Mouse (Mus musculus): ENCODE data around the gene Abca4. TPM values are rescaled to one million over a fixed set of nuclear protein-coding genes. Genes with fewer than 3 reads are reported as not detected.

Gene Abca4
- polyA plus RNA-seq, 1 experiment = 2.2 TPM

DNA sequence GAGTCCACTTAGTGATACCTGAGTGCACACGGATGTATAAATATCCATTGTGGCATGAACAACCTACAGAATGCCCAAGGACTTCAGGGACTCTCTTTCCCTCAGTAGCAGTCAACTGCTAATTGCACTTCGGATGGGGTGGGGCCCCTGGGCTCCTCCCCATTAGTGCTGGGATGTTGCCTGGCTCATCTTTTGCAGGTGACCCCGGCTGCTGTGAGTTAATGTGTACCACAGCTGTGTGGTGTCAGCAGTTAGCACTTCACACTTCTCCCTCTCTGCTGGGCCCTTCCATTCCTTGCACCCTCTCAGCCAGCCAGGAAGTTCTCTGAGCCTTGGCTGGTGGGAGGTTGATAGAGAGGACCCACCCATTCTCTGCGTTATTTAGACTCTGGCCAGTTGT, 65.2 kb downstream of the Abca4 start:
- no peak for DNase-seq (ENCODE audit: low read depth)

DNA sequence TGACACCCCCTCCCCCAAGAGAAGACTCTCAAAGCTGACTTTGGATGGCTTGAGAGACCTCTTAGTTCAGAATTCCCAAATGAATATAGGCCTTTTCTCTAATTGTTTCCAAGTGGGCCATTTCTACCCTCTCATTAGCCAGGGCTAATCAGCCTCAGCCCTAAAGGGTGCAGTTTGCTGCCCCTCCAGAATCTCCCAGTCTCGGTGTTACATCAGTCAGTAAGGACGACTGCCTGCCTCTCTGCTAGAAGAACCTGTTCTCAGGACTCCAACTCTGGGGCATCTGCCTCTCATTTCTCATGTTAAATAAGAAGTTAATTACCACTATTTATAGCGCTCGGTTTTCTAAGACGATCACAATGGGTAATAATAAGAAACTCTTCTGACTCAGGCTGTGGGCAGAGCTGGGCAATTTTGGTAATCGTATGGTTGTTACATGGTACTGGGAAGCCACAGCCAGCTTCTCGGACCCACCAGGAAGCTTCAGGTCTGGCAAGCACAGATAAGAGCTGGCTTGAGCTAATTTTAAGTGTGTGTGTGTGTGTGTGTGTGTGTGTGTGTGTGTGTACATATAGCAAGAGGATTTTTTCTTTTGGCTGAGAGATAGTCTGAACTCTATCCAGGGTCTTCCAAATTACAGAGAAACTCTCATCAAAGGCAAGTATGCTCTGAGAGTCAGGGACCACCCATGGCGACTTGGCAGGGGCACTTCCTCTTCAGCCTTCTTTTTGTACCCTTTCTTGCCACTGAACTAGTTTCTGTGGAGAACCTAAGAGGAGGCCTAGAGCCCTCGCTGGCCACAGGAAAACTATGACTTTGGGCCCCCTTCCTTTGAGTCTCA, 67.1 kb downstream of the Abca4 start:
- DNase-seq (ENCODE audit: low read depth) = no peak

DNA sequence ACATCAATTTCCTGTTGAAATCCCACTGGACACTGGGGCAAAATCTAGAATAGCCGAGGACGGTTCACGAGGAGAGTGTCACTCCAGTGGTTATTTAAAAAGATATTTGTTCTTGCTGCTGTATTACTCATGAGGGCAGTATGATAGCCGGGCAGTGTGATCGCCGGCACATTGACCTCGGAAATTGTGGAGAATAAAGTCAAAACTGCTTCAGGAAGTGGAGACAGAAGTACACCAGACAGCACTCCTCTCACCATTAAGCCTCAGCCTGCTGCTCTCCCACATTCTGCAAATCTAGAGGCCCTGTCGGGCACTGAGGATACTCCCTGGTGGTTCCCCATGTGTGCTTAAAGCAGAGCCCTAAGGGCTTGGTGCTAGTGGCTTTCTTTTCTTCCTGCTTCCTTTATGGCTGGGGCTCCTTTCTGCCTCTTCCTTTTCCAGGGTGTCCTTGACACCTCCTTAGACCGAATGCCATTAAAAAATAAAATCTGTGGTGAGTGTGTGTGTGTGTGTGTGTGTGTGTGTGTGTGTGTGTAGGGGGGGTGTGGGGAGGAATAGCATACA, 74.5 kb downstream of the Abca4 start:
- DNase-seq (ENCODE audit: low read depth) = no peak

DNA sequence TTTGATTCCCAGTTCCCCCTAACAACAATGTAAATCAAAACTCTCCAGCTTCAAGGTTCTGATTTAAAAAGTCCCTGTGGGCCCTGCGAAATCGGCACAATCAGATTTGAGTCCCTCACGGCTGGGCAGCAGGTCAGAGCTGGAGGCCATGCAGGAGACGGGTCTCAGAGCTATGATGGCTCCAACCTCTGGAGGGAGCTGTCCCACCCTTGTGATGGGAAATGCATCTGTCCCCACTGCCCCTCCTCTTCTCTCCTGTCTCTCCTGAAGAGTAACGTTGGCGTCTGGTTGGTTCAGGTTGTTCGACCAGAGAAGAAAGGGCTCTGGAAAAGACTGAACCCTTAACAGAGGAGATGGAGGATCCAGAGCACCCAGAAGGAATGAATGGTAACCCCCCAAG, 75.5 kb downstream of the Abca4 start:
- no peak for DNase-seq (ENCODE audit: low read depth)

GRCm38 (mm10) chr3:122120217-122120616, 76.0 kb downstream of the Abca4 start:
- no peak for DNase-seq (ENCODE audit: low read depth)

DNA sequence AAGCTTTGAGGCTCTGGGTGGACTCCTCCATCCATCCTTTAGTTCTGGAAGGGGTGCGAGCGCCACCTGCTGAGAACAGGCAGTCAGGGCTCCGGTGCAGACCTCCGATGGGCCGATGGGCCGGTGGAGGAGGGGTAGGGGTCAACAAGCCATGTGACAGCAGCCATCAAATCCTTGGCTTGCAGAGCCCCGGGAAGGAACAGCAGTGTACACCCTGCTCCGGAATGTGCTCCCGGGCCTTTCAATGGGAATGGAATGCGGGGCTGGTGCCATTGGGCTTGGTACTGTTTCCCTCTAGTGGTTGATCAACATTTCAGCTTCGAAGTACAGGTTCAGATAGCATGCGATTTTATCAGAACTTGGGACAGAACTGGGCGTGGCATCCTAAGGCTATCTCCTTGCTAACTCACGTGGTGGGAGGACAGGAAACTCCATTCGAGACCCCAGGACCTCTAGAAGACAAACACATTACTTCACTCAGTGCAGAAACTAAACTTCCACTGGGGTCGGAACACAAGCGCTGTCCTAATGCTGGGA, 78.0 kb downstream of the Abca4 start:
- no peak for DNase-seq (ENCODE audit: low read depth)

GRCm38 (mm10) chr3:122122838-122123237, 78.6 kb downstream of the Abca4 start:
- DNase-seq (ENCODE audit: low read depth) = no peak

GRCm38 (mm10) chr3:122128999-122129493, 84.8 kb downstream of the Abca4 start:
- DNase-seq (ENCODE audit: low read depth) = no peak

- DNase-seq (ENCODE audit: low read depth) = no peak
Measured at GRCm38 (mm10) chr3:122130771-122131170, 86.5 kb downstream of the Abca4 start.

DNA sequence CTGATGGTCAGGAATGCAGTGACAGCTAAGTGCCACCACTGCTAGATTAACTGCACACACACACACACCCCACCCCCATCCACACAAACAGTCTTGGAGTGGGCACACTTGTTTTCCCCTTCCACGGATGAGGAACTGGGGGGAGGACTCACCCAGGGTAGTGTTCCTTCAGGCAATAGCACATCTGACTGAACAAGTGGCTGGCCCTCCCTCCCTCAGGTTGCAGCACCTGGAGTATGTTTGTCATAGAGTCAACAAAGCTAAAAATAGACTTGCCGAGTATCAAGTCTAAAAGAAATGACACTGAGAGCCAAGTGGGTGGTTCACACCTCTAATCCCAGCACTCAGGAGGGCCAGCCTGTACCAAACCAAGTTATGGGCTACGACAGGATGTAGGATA, 87.4 kb downstream of the Abca4 start:
- no peak for DNase-seq (ENCODE audit: low read depth)

GRCm38 (mm10) chr3:122133255-122133654, 89.0 kb downstream of the Abca4 start:
- DNase-seq (ENCODE audit: low read depth) = no peak

DNA sequence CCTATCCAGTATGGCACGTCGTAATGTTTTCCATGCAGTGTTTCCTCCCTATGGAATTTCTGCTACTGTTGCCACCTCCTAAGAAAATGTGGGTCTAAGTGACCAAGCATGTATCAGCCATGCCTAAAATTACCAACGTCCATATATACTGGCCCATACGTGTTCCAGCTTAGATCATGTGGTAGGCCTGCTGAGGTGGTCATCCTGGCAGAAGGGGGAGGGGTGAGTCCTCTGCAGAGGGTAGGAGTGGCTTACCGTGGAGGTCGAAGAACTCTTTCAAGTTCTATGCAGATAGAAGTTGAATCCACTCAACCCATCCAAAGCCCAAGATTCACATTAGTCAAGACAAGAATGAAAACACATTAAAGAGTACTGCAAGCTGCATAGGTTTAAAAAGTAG, 89.6 kb downstream of the Abca4 start:
- no peak for DNase-seq (ENCODE audit: low read depth)

GRCm38 (mm10) chr3:122140589-122141400, 96.6 kb downstream of the Abca4 start:
- no peak for DNase-seq (ENCODE audit: low read depth)

GRCm38 (mm10) chr3:122142256-122142922, 98.1 kb downstream of the Abca4 start:
- no peak for DNase-seq (ENCODE audit: low read depth)

DNA sequence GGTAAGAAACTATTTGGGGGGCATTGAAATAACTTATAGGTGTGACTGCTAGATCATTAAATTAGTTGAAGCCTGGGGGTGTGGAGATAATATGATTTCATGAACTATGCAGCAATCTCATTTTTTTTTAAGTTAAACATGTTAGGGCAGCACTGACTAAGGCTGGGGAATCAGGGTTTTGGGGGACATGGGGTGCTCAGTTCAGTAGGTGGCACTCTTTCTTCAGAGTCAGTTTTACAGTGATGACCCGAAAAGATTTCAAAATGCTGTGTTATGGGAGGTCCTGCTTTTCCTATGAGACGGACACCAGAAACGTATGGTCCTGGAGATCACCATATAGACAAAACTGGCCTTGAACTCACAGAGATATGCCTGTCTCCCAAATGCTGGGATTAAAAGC, 99.2 kb downstream of the Abca4 start:
- no peak for DNase-seq (ENCODE audit: low read depth)

- no peak for DNase-seq (ENCODE audit: low read depth)
Measured at GRCm38 (mm10) chr3:122145430-122145829, 101.2 kb downstream of the Abca4 start.

DNA sequence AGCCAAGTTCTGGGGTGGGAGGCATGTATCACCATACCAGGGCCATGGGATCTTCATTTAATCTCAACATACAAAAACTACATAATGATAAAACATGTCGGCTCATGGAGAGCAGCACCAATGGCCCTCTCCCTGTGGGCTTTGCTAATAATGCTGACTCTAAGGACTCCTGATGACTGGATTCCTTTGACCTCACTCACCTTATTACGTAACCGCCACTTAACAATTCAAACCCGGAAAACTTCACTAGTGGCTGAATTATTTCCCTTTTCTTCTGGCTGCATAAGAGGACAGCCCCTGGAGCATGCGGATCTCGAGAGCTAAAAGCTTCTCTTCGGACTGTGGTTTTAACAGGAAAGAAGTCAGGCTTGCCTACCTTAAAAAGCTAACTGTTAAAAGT, 106.6 kb downstream of the Abca4 start:
- no peak for DNase-seq (ENCODE audit: low read depth)

DNA sequence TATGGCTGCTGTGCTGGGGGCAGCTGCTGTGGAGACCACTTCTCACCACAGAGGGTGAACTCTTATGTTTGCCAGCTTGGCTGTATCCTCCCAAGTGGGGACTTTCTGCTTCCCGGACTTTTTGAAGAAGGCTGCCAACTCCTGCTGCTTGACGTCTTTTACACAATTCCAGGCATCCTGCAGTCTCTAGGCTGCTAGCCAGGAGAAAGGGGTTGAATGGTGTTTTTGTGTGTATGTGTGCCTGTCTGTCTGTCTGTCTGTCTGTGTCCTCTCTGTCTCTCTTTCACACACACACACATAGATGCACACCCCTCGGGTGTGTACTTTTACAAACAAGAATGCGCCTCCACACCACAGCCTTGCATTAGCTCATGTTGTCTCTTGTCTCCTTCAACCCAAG, 108.2 kb downstream of the Abca4 start:
- no peak for DNase-seq (ENCODE audit: low read depth)

DNA sequence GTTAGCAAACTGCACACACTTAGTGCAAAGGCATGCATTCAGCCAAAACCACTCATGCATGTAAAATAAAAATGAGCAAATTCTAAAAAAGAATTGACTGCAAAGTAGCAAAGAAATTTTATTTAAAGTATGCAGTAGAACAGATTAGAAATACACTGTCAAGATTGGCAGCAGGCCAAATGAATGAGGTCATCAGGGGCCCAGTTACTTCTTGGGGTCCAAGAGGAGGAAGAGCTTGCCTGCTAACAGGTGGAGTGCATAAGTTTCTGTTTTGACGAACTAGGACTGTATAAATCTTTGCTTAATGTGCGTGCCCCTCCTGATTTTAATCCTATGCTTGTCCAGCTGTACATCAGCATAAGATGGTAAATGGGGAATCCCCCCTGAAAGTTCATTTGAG, 109.8 kb downstream of the Abca4 start:
- DNase-seq (ENCODE audit: low read depth) = no peak

DNA sequence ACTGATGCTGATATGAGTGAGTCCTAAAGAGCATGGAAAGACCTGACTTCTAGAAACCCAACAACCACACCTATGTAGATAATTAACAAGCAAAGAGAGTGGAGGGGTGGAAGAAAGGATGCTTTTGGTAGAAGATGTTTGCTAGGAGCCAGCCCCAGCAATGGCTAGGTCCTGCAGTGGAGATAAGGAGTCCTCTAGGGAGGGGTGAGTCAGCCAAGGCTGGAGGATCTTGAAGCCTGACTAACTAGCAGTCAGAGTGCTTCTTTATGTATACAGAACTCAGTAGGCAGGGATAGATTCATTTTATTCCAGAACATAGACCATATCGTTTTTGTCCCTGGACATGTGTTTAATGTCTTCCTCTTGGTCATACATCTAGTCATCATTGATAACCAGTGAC, 115.2 kb downstream of the Abca4 start:
- no peak for DNase-seq (ENCODE audit: low read depth)

DNA sequence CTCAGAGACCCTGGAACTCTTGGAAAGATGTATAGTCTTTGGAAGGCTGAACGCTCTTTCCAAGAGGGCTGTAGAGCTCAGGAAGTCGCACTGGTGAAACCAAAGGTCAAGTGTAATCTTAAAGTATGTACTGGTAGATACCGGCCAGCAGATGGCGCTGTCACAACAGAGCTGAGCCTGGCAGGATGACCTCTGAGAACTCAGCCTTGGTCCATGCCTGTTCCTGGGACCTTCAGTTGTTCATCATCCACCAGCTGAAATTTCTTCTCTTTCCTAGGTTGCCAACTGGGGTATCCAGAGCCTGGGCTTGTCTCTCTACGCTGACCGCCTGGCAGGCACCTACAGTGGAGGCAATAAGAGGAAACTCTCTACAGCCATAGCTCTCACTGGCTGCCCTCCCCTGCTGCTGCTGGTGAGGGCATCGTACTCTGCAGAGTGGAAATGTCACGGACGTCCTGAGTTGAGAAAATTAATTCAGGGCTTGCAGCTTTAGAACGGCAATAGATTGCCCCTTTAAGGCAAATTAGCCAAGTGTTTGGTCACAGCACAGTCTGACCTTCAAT, 125.5 kb downstream of the Abca4 start:
- no peak for DNase-seq (ENCODE audit: low read depth)

Data from gonadal fat pad, adult 2 months (tissue).